Mouse (Mus musculus) midbrain, postnatal 0 days (tissue): ENCODE data around the gene Oosp2. TPM values are rescaled to one million over a fixed set of nuclear protein-coding genes. Genes with fewer than 3 reads are reported as not detected.

Experiments used
- ATAC-seq: fragments of 200-750 bp; cut with Nextera tagmentation; 2 replicates; pipeline ENCODE4 v1.8.0; 2017; ENCODE audit warnings: moderate number of reproducible peaks, mild to moderate bottlenecking, moderate TSS enrichment, moderate library complexity; ENCODE audit not compliant: low FRiP score
- DNase-seq: peaks from one replicate; pipeline ENCODE4 v3.0.0-alpha.2; 2015; ENCODE audit warnings: low spot score
- H3K27ac ChIP-seq: fragments of 300-500 bp; sonication (generic); 2 replicates; pipeline ENCODE4 v1.5.1; 2014; ENCODE audit warnings: low read depth, mild to moderate bottlenecking, low read length, mixed read lengths
- H3K27me3 ChIP-seq: fragments of 300-500 bp; sonication (generic); 2 replicates; pipeline ENCODE4 v1.6.1; 2014; ENCODE audit warnings: low read length, control low read depth, mixed read lengths; ENCODE audit not compliant: insufficient read depth
- H3K36me3 ChIP-seq: fragments of 300-500 bp; sonication (generic); 2 replicates; pipeline ENCODE4 v1.6.1; 2014; ENCODE audit warnings: low read length, control low read depth, mixed read lengths; ENCODE audit not compliant: insufficient read depth
- H3K4me1 ChIP-seq: fragments of 300-500 bp; sonication (generic); 2 replicates; pipeline ENCODE4 v1.6.1; 2014; ENCODE audit warnings: mild to moderate bottlenecking, control low read depth, antibody characterized with exemption, low read length, mixed read lengths; ENCODE audit not compliant: insufficient read depth
- H3K4me2 ChIP-seq: fragments of 300-500 bp; sonication (generic); 2 replicates; pipeline ENCODE4 v1.6.1; 2014; ENCODE audit warnings: low read depth, mild to moderate bottlenecking, low read length, mixed read lengths; ENCODE audit not compliant: poor library complexity, severe bottlenecking
- H3K4me3 ChIP-seq: fragments of 300-500 bp; sonication (generic); 2 replicates; pipeline ENCODE4 v1.5.1; 2014; ENCODE audit warnings: low read depth, mild to moderate bottlenecking, low read length, moderate library complexity
- H3K9ac ChIP-seq: fragments of 300-500 bp; sonication (generic); replicated peaks from 2 replicates; pipeline ENCODE4 v1.6.1; 2014; ENCODE audit warnings: mild to moderate bottlenecking, low read length, moderate library complexity, mixed read lengths; ENCODE audit not compliant: poor library complexity, severe bottlenecking
- H3K9me3 ChIP-seq: fragments of 300-500 bp; sonication (generic); 2 replicates; pipeline ENCODE4 v1.6.1; 2016; ENCODE audit warnings: low read length, control low read depth
- CTCF ChIP-seq: IDR thresholded peaks from 2 replicates; pipeline ENCODE4 v1.5.1; 2016; ENCODE audit warnings: antibody characterized with exemption, mild to moderate bottlenecking
- WGBS: fragments of 180-500 bp; shearing (Covaris S2); extraction: QIAGEN DNeasy Blood & Tissue Kit; methylation state at CpG from one replicate; pipeline ENCODE4 v1.1.7; 2014; 5-methylcytosine and 5-hydroxymethylcytosine counted together
- polyA plus RNA-seq: library from polyadenylated mRNA; unstranded; fragments of >200 nt; fragmentation: Nextera tagmentation; extraction: Ambion mirVana; gene quantifications from 2 replicates; pipeline ENCODE4 v1.2.1, GENCODE M21; 2015
- total RNA-seq: library from RNA; depleted of rRNA; stranded (reverse); fragments of >200 nt; gene quantifications from 2 replicates; pipeline ENCODE4 v1.2.3, GENCODE M21; 2014

Oosp2 gene
- total and polyA plus RNA-seq, 2 experiments from 2014 or later, result not detected

- no peak for TF ChIP-seq CTCF
- Histone ChIP-seq H3K9me3 (no peaks in the 10 kb centered on the region), H3K4me2 (no peak overlapping the region), H3K4me3 (no peak overlapping the region), H3K4me1 (no peaks in the 10 kb centered on the region), H3K27ac (no peak overlapping the region), H3K27me3 (0 out of 2 replicates have a peak, but pooled peaks cover 4% of the 10 kb centered on the region), H3K36me3 (no peaks in the 10 kb centered on the region), H3K9ac (no peak overlapping the region)
- 69% methylated on average over 2 of the region's 2 CpGs for WGBS
- ATAC-seq (no peak), DNase-seq (no peak)
Measured at GRCm38 (mm10) chr19:11614805-11615204, 45.6 kb downstream of the Oosp2 start.

GRCm38 (mm10) chr19:11613776-11614443, 46.4 kb downstream of the Oosp2 start:
- Histone ChIP-seq H3K9me3 (no peaks in the 10 kb centered on the region), H3K4me1 (no peaks in the 10 kb centered on the region), H3K9ac (no peak overlapping the region), H3K4me3 (no peak overlapping the region), H3K27ac (no peak overlapping the region), H3K27me3 (0 out of 2 replicates have a peak, but pooled peaks cover 4% of the 10 kb centered on the region), H3K36me3 (no peaks in the 10 kb centered on the region), H3K4me2 (no peak overlapping the region)
- peak; percentile 19 for DNase-seq
- 79% methylated on average over 8 of the region's 8 CpGs for WGBS
- TF ChIP-seq CTCF, result no peak
- ATAC-seq, result no peak

GRCm38 (mm10) chr19:11613084-11613483, 47.3 kb downstream of the Oosp2 start:
- no peak overlapping the region for H3K9ac ChIP-seq
- no peaks in the 10 kb centered on the region for H3K9me3 ChIP-seq
- no peaks in the 10 kb centered on the region for H3K36me3 ChIP-seq
- no peak overlapping the region for H3K4me2 ChIP-seq
- H3K4me3 ChIP-seq, result no peak overlapping the region
- no peak for DNase-seq
- no peak overlapping the region for H3K27ac ChIP-seq
- WGBS, result 97% methylated on average over 1 of the region's 1 CpGs
- H3K27me3 ChIP-seq, result 0 out of 2 replicates have a peak, but pooled peaks cover 4% of the 10 kb centered on the region
- H3K4me1 ChIP-seq, result no peaks in the 10 kb centered on the region
- TF ChIP-seq CTCF, result no peak
- ATAC-seq, result no peak

GRCm38 (mm10) chr19:11612293-11612692, 48.1 kb downstream of the Oosp2 start:
- Histone ChIP-seq H3K4me2 (no peak overlapping the region), H3K4me1 (no peaks in the 10 kb centered on the region), H3K27ac (no peak overlapping the region), H3K27me3 (0 out of 2 replicates have a peak, but pooled peaks cover 4% of the 10 kb centered on the region), H3K9me3 (no peaks in the 10 kb centered on the region), H3K9ac (no peak overlapping the region), H3K36me3 (no peaks in the 10 kb centered on the region), H3K4me3 (no peak overlapping the region)
- no peak for DNase-seq
- 72% methylated on average over 2 of the region's 2 CpGs for WGBS
- no peak for ATAC-seq
- TF ChIP-seq CTCF, result no peak

GRCm38 (mm10) chr19:11611541-11611945, 48.8 kb downstream of the Oosp2 start:
- Histone ChIP-seq H3K4me2 (no peak overlapping the region), H3K4me3 (no peak overlapping the region), H3K27ac (no peak overlapping the region), H3K9ac (no peak overlapping the region), H3K9me3 (no peaks in the 10 kb centered on the region), H3K4me1 (no peaks in the 10 kb centered on the region), H3K36me3 (no peaks in the 10 kb centered on the region), H3K27me3 (0 out of 2 replicates have a peak, but pooled peaks cover 4% of the 10 kb centered on the region)
- DNase-seq (peak; percentile 84), ATAC-seq (peak; percentile 87)
- WGBS, result 25% methylated on average over 6 of the region's 6 CpGs
- peak; percentile 83 for TF ChIP-seq CTCF

GRCm38 (mm10) chr19:11608172-11608571, 52.2 kb downstream of the Oosp2 start:
- peak; percentile 62 for DNase-seq
- Histone ChIP-seq H3K9ac (no peak overlapping the region), H3K4me1 (no peaks in the 10 kb centered on the region), H3K27me3 (0 out of 2 replicates have a peak, but pooled peaks cover 4% of the 10 kb centered on the region), H3K4me3 (no peak overlapping the region), H3K36me3 (no peaks in the 10 kb centered on the region), H3K4me2 (no peak overlapping the region), H3K27ac (no peak overlapping the region), H3K9me3 (no peaks in the 10 kb centered on the region)
- WGBS, result 9% methylated on average over 1 of the region's 1 CpGs
- ATAC-seq, result no peak
- peak; percentile 77 for TF ChIP-seq CTCF
